Mouse (Mus musculus) hindbrain, embryonic 11.5 days (tissue): ENCODE results near the gene 4930595D18Rik. TPM values are rescaled to one million over a fixed set of nuclear protein-coding genes. Genes with fewer than 3 reads are reported as not detected.

Experiments
- ATAC-seq: fragments of 200-750 bp; cut with Nextera tagmentation; 2 replicates; pipeline ENCODE4 v1.8.0; 2017; ENCODE audit warnings: mild to moderate bottlenecking, moderate TSS enrichment, moderate library complexity; ENCODE audit not compliant: low FRiP score
- DNase-seq: peaks from one replicate; pipeline ENCODE4 v3.0.0-alpha.2; 2015; ENCODE audit warnings: low spot score
- H3K27ac ChIP-seq: fragments of 300-500 bp; sonication (generic); 2 replicates; pipeline ENCODE4 v1.5.1; 2014; ENCODE audit warnings: mild to moderate bottlenecking, low read depth, low read length
- H3K27me3 ChIP-seq: fragments of 300-500 bp; sonication (generic); 2 replicates; pipeline ENCODE4 v1.6.1; 2014; ENCODE audit warnings: mild to moderate bottlenecking, low read length, moderate library complexity, mixed read lengths; ENCODE audit not compliant: control insufficient read depth, insufficient read depth
- H3K36me3 ChIP-seq: fragments of 300-500 bp; sonication (generic); 2 replicates; pipeline ENCODE4 v1.6.1; 2014; ENCODE audit warnings: mild to moderate bottlenecking, low read length, moderate library complexity, mixed read lengths; ENCODE audit not compliant: control insufficient read depth, insufficient read depth
- H3K4me1 ChIP-seq: fragments of 300-500 bp; sonication (generic); replicated peaks from 2 replicates; pipeline ENCODE4 v1.6.1; 2014; ENCODE audit warnings: low read length, mixed read lengths; ENCODE audit not compliant: control insufficient read depth, insufficient read depth
- H3K4me2 ChIP-seq: fragments of 300-500 bp; sonication (generic); replicated peaks from 2 replicates; pipeline ENCODE4 v1.6.1; 2014; ENCODE audit warnings: mild to moderate bottlenecking, low read depth, low read length
- H3K4me3 ChIP-seq: fragments of 300-500 bp; sonication (generic); 2 replicates; pipeline ENCODE4 v1.5.1; 2014; ENCODE audit warnings: low read depth, low read length
- H3K9ac ChIP-seq: fragments of 300-500 bp; sonication (generic); 2 replicates; pipeline ENCODE4 v1.6.1; 2014; ENCODE audit warnings: low read depth, low read length
- H3K9me3 ChIP-seq: fragments of 300-500 bp; sonication (generic); 2 replicates; pipeline ENCODE4 v1.6.1; 2016; ENCODE audit warnings: low read length; ENCODE audit not compliant: control insufficient read depth
- WGBS: fragments of 180-500 bp; shearing (Covaris S2); extraction: QIAGEN DNeasy Blood & Tissue Kit; methylation state at CpG from one replicate; pipeline ENCODE4 v1.1.7; 2014; 5-methylcytosine and 5-hydroxymethylcytosine counted together
- polyA plus RNA-seq: library from polyadenylated mRNA; unstranded; fragments of >200 nt; fragmentation: Nextera tagmentation; extraction: Ambion mirVana; gene quantifications from 2 replicates; pipeline ENCODE4 v1.2.1, GENCODE M21; 2014

The 4930595D18Rik gene
- polyA plus RNA-seq, 1 experiment from 2014 or later: not detected

- H3K4me3 ChIP-seq: no peak overlapping the region
- no peak overlapping the region for H3K9ac ChIP-seq
- no peak overlapping the region for H3K27ac ChIP-seq
- no peaks in the 10 kb centered on the region for H3K9me3 ChIP-seq
- 94% methylated on average over 6 of the region's 6 CpGs for WGBS
- DNase-seq (no peak), ATAC-seq (no peak)
- H3K27me3 ChIP-seq: no peaks in the 10 kb centered on the region
- H3K36me3 ChIP-seq: no peaks in the 10 kb centered on the region
- H3K4me2 ChIP-seq: no peak overlapping the region
- H3K4me1 ChIP-seq: no peaks in the 10 kb centered on the region
Observed at GRCm38 (mm10) chr12:111182378-111182777, 1.9 kb downstream of the 4930595D18Rik start.

DNA sequence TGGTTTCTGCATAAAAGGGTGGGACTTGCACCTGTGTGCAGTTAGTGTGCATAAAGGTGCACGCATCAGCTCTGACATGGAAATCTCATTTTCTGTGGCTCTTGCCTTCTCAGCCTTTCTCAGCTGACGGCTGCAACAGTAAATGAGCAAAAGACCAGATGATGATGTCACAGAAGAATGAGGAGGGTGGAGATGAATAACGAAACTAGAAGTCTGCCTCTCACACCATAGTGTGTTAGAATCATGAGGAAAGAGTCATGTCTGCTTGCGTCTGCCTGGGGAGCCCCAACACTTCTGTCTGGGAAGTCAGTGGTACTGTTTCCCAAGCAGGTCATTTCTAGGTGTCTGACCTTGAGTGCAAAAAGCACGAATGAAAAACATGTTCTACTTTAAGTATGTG is 2.4 kb downstream of the 4930595D18Rik start:
- Histone ChIP-seq H3K27ac (no peak overlapping the region), H3K27me3 (no peaks in the 10 kb centered on the region), H3K4me1 (no peaks in the 10 kb centered on the region), H3K4me2 (no peak overlapping the region), H3K9ac (no peak overlapping the region), H3K4me3 (no peak overlapping the region), H3K36me3 (no peaks in the 10 kb centered on the region), H3K9me3 (no peaks in the 10 kb centered on the region)
- WGBS: 91% methylated on average over 5 of the region's 5 CpGs
- DNase-seq (no peak), ATAC-seq (no peak)

DNA sequence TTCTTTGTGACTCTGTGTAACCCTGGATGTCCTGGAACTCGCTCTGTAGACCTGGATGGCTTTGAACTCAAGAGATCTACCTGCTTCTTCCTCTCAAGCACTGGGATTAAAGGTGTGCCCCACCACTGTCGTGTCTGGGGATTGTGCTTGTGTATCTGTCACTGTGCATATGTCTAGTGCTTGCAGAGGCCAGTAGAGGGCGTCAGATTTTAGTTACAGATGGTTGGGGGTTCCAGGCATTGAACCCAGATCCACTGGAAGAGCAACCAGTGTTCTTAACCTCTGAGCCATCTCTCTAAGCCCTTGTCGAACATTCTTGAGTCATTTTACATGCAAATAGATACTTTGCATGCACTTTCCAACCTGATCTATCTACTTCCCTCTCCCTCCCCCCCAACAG is 5.5 kb downstream of the 4930595D18Rik start:
- DNase-seq (no peak), ATAC-seq (no peak)
- no peaks in the 10 kb centered on the region for H3K27me3 ChIP-seq
- H3K4me2 ChIP-seq: no peak overlapping the region
- no peaks in the 10 kb centered on the region for H3K36me3 ChIP-seq
- no peak overlapping the region for H3K27ac ChIP-seq
- no peaks in the 10 kb centered on the region for H3K4me1 ChIP-seq
- H3K9me3 ChIP-seq: no peaks in the 10 kb centered on the region
- H3K4me3 ChIP-seq: no peak overlapping the region
- H3K9ac ChIP-seq: no peak overlapping the region
- WGBS: 78% methylated on average over 4 of the region's 4 CpGs

- WGBS: 93% methylated on average over 4 of the region's 4 CpGs
Observed at GRCm38 (mm10) chr12:111168891-111169290, 15.4 kb downstream of the 4930595D18Rik start.

GRCm38 (mm10) chr12:111166681-111167289 is 17.5 kb downstream of the 4930595D18Rik start:
- peak; percentile 18; the same call in 1 of the 2 replicates for ATAC-seq
- Histone ChIP-seq H3K4me3 (peak overlapping the region; percentile 78), H3K9ac (peak overlapping the region; percentile 83), H3K27me3 (no peaks in the 10 kb centered on the region), H3K4me2 (peak overlapping the region; percentile 56), H3K4me1 (peaks cover 17% of the 10 kb centered on the region), H3K36me3 (no peaks in the 10 kb centered on the region), H3K9me3 (no peaks in the 10 kb centered on the region), H3K27ac (peak overlapping the region; percentile 76)
- under 1% methylated on average over 48 of the region's 48 CpGs for WGBS
- peak; percentile 66 for DNase-seq

More at GRCm38 (mm10) chr12:111168891-111169290, 15.4 kb downstream of the 4930595D18Rik start:
- H3K27me3 ChIP-seq: no peaks in the 10 kb centered on the region
- no peak overlapping the region for H3K4me2 ChIP-seq
- H3K9ac ChIP-seq: no peak overlapping the region
- ATAC-seq (no peak), DNase-seq (no peak)
- no peaks in the 10 kb centered on the region for H3K9me3 ChIP-seq
- peaks cover 15% of the 10 kb centered on the region for H3K4me1 ChIP-seq
- H3K36me3 ChIP-seq: no peaks in the 10 kb centered on the region
- H3K27ac ChIP-seq: no peak overlapping the region
- no peak overlapping the region for H3K4me3 ChIP-seq

- peak within 1 kb of the TSS; percentile 56 for H3K4me2 ChIP-seq
- no peaks in the 10 kb centered on the region for H3K9me3 ChIP-seq
- 11% methylated on average over 32 of the region's 105 CpGs for WGBS
- H3K4me3 ChIP-seq: peak within 1 kb of the TSS; percentile 78
- no peaks in the 10 kb centered on the region for H3K27me3 ChIP-seq
- H3K36me3 ChIP-seq: no peaks in the 10 kb centered on the region
- H3K9ac ChIP-seq: peak within 1 kb of the TSS; percentile 83
- peak; percentile 31 for ATAC-seq
- peaks cover 17% of the 10 kb centered on the region for H3K4me1 ChIP-seq
- DNase-seq: peak; percentile 88
- peak within 1 kb of the TSS; percentile 86 for H3K27ac ChIP-seq
Observed at GRCm38 (mm10) chr12:111165831-111166591, 18.3 kb downstream of the 4930595D18Rik start, which contains the start of gene Traf3. TSS of gene Traf3 (plus strand) at chr12:111166370.

- DNase-seq (peak; percentile 60), ATAC-seq (peak; percentile 10)
- Histone ChIP-seq H3K27me3 (no peaks in the 10 kb centered on the region), H3K36me3 (no peaks in the 10 kb centered on the region), H3K27ac (peak overlapping the region; percentile 86), H3K4me3 (peak overlapping the region; percentile 78; the same call in 1 of the 2 replicates), H3K4me1 (peaks cover 17% of the 10 kb centered on the region), H3K9ac (peak overlapping the region; percentile 17; the same call in 1 of the 2 replicates), H3K4me2 (no peak overlapping the region; the same call in 1 of the 2 replicates), H3K9me3 (no peaks in the 10 kb centered on the region)
- 68% methylated on average over 10 of the region's 10 CpGs for WGBS
Observed at GRCm38 (mm10) chr12:111165146-111165812, 19.0 kb downstream of the 4930595D18Rik start.

GRCm38 (mm10) chr12:111164310-111164751 is 20.0 kb downstream of the 4930595D18Rik start:
- 4% methylated on average over 13 of the region's 13 CpGs for WGBS
- Histone ChIP-seq H3K27me3 (no peaks in the 10 kb centered on the region), H3K4me1 (peaks cover 17% of the 10 kb centered on the region)

More at GRCm38 (mm10) chr12:111164310-111164751, 20.0 kb downstream of the 4930595D18Rik start:
- ATAC-seq (peak; percentile 86), DNase-seq (peak; percentile 90)
- no peaks in the 10 kb centered on the region for H3K9me3 ChIP-seq
- peak overlapping the region; percentile 13; the same call in 1 of the 2 replicates for H3K4me3 ChIP-seq
- no peaks in the 10 kb centered on the region for H3K36me3 ChIP-seq
- H3K4me2 ChIP-seq: peak overlapping the region; percentile 38
- peak overlapping the region; percentile 46; the same call in 1 of the 2 replicates for H3K9ac ChIP-seq
- peak overlapping the region; percentile 86 for H3K27ac ChIP-seq
